Mouse (Mus musculus): ENCODE data around the gene 1600015I10Rik.
"Not testable (repeated sequence)": the region's sequence is repeated elsewhere in the genome, so short reads cannot be mapped to it uniquely, and the experiment has no call there.

1600015I10Rik gene

GRCm38 (mm10) chr6:48929595-48929994, at the start of gene 1600015I10Rik:
Gene 1600015I10Rik, plus strand, starts transcription at chr6:48929895.
- no peak for DNase-seq (ENCODE audit: low read depth, low spot score)

DNA sequence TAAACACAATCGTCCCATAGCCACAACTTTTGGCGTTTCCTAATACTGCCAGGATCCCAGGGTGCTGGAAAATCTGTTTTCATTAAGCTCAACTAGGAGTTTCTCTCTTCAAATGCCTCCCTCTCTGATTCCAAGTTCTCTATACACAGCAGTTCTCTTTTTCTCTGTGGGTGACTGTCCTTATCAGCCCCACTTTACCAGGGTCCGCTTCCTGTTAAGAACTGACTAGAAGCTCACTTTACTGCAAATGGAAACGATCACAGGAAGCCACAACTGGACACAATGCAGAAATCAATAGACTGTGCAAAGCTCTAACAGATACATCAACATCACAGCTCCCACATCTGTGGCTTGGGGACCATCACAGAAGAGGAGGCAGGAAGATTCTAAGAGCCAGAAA, 35.5 kb upstream of the 1600015I10Rik start:
- DNase-seq (ENCODE audit: low read depth, low spot score): no peak

- DNase-seq (ENCODE audit: low read depth, low spot score): no peak
Measured at GRCm38 (mm10) chr6:48894938-48895818, 34.5 kb upstream of the 1600015I10Rik start.

- DNase-seq (ENCODE audit: low read depth, low spot score): peak; percentile 35
Measured at GRCm38 (mm10) chr6:48895941-48896340, 33.8 kb upstream of the 1600015I10Rik start.

DNA sequence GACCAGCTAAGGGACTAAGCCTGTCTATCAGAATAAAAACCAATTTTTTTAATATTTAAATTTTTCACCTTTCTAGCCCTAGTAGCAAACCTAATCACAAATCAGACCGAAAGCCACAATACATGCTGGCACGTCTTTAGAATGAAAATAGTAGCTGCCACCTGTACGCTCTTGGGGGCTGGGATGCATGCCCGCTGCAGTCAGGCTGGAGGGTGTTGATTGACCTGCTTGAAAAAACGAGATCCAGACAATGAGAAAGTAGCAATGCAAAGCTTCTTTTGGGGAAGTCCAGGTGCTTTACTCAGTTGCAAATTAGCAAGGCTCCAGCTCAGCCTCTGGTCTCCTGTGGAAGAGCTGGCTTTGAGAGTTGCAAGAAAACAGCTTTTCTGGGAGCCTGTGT, 32.7 kb upstream of the 1600015I10Rik start:
- no peak for DNase-seq (ENCODE audit: low read depth, low spot score)

- not testable (repeated sequence) for DNase-seq (ENCODE audit: low read depth, low spot score)
Measured at GRCm38 (mm10) chr6:48901316-48901715, 28.4 kb upstream of the 1600015I10Rik start.

GRCm38 (mm10) chr6:48902511-48903406, 26.9 kb upstream of the 1600015I10Rik start:
- no peak for DNase-seq (ENCODE audit: low read depth, low spot score)

GRCm38 (mm10) chr6:48903437-48903836, 26.3 kb upstream of the 1600015I10Rik start:
- no peak for DNase-seq (ENCODE audit: low read depth, low spot score)

- no peak for DNase-seq (ENCODE audit: low read depth, low spot score)
Measured at GRCm38 (mm10) chr6:48905606-48906005, 24.1 kb upstream of the 1600015I10Rik start.

DNA sequence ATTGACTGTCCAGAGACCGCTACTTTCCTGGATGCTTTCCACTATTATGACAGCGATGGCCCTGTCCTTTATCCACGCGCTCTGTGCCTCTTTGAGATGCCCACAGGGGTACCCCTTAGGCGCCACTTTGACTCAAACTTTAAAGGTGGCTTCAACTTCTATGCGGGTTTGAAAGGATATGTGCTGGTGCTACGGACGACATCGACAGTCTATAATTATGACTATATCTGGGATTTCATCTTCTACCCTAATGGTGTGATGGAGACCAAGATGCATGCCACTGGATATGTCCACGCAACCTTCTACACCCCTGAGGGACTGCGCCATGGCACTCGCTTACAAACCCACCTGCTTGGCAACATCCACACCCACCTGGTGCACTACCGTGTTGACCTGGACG, 23.3 kb upstream of the 1600015I10Rik start:
- DNase-seq (ENCODE audit: low read depth, low spot score): no peak

GRCm38 (mm10) chr6:48909229-48909628, 20.5 kb upstream of the 1600015I10Rik start:
- no peak for DNase-seq (ENCODE audit: low read depth, low spot score)

GRCm38 (mm10) chr6:48912033-48912432, 17.7 kb upstream of the 1600015I10Rik start:
- peak; percentile 45 for DNase-seq (ENCODE audit: low read depth, low spot score)

DNA sequence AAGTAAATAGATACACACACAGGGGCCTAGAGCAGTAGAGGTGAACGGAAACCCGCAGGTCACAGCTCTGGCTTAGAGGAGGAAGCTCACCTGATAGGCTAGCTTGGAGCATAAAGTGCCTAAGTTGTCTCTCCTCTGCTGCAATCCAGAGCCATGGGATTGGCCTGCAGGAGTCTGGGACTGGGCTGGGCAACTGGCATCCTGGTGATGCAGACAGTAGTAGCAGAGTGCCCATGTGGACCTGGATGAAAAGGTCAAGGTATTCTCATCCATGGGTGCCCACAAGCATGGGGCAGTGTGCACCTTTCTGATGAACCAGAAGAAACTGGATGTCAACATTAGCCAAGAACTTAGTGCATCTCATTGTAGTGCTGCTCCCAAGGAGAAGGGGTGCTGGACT, 16.1 kb upstream of the 1600015I10Rik start:
- no peak for DNase-seq (ENCODE audit: low read depth, low spot score)

- no peak for DNase-seq (ENCODE audit: low read depth, low spot score)
Measured at GRCm38 (mm10) chr6:48949596-48949995, 19.9 kb downstream of the 1600015I10Rik start.

DNA sequence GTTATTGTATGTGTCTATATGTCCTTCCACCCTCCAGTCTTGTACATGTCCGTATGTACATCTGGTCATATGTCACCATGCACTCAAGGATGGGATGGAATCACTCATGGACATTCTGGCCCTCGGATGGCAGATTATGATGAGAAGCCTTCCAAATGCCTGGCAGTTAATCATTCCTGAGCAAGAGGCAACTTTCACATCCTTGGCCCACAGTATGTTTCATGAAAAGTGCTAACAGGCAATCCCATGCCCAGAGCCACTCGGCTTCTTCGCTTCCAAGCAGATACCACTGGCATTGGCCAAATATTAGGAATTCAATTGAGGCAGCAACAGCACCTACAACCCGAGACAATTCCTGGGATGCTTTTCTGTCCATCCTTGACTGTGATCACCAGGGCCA, 21.0 kb downstream of the 1600015I10Rik start:
- no peak for DNase-seq (ENCODE audit: low read depth, low spot score)

- no peak for DNase-seq (ENCODE audit: low read depth, low spot score)
Measured at GRCm38 (mm10) chr6:48951630-48952029, 21.9 kb downstream of the 1600015I10Rik start.

DNA sequence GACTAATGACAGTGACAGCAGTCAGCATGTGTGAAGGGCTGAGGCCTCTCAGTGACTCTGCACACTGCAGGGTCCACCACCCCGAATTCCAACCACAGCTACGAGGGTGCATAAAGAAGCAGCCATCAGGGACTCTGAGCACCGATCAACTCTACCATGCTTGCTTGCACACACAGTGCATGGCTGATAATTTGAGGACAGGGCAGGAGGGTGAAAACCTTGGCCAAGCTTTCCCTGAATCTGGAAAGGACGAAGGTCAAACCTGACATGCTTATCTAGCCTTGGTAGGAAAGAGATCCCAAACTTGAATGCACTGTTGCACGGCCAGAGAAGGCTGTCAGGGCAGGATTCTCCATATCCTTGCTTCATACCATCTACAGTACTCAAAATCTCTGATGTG, 23.5 kb downstream of the 1600015I10Rik start:
- DNase-seq (ENCODE audit: low read depth, low spot score): no peak

- no peak for DNase-seq (ENCODE audit: low read depth, low spot score)
Measured at GRCm38 (mm10) chr6:48954211-48954610, 24.5 kb downstream of the 1600015I10Rik start.

DNA sequence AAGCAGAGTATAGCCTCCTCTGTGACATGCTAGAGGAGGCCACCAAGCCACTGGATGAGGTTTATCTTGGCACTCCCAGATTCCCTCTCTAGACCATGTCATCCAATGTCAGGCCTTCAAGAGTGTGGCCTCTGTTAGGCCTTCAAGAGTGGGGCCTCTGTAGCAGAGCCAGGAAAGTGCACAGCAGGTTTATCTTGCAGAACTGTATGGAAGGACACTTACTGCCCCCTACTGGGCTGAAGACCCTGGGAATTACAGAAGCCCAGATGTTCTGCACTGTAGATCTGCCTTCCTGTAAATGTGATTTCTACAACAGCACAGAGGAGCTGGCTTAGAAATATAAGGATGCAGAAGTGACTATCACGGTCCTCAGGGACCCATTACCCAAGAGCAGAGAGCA, 25.3 kb downstream of the 1600015I10Rik start:
- DNase-seq (ENCODE audit: low read depth, low spot score): peak; percentile 42

- no peak for DNase-seq (ENCODE audit: low read depth, low spot score)
Measured at GRCm38 (mm10) chr6:48956785-48957184, 27.1 kb downstream of the 1600015I10Rik start.

DNA sequence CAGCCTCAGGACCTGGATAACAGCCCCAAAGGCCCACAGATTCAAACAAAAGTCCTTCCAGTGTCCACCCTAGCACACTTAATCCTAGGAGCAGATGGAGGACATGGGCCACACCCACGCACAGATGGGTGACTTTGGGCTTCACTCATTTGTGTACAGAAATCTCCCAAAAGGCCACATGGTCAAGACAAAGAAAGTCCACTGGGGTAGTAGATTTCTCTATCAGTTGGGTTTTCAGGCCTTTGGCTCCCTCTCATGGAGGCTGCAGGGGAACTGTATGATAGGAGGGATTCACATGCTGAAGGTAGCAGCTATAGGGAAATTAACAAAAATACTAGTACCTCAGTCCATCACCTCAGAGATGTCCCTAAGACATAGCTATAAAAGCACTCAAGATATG, 28.4 kb downstream of the 1600015I10Rik start:
- DNase-seq (ENCODE audit: low read depth, low spot score): peak; percentile 23

- DNase-seq (ENCODE audit: low read depth, low spot score): peak; percentile 76
Measured at GRCm38 (mm10) chr6:48959151-48959550, 29.5 kb downstream of the 1600015I10Rik start.

Data from ZHBTc4 (cell line).